Mouse (Mus musculus) intestine, embryonic 16.5 days (tissue): ENCODE measurements at regions not wholly inside any gene's neighbourhood (a gene's known extent, or its start where the extent isn't known, plus 50 kb on each side); places are given as distances from the start of the nearest gene placed in this dataset.

Source experiments
- ATAC-seq: fragments of 200-750 bp; cut with Nextera tagmentation; 2 replicates; pipeline ENCODE4 v1.8.0; 2017; ENCODE audit warnings: moderate TSS enrichment, moderate library complexity
- H3K27ac ChIP-seq: fragments of 300-500 bp; sonication (generic); 2 replicates; pipeline ENCODE4 v1.5.1; 2014; ENCODE audit warnings: mild to moderate bottlenecking, low read length
- H3K27me3 ChIP-seq: fragments of 300-500 bp; sonication (generic); replicated peaks from 2 replicates; pipeline ENCODE4 v1.6.1; 2014; ENCODE audit warnings: low read length, control low read depth, mixed read lengths; ENCODE audit not compliant: control insufficient read depth, insufficient read depth
- H3K36me3 ChIP-seq: fragments of 300-500 bp; sonication (generic); 2 replicates; pipeline ENCODE4 v1.6.1; 2014; ENCODE audit warnings: low read length, control low read depth; ENCODE audit not compliant: control insufficient read depth, insufficient read depth
- H3K4me1 ChIP-seq: fragments of 300-500 bp; sonication (generic); 2 replicates; pipeline ENCODE4 v1.6.1; 2014; ENCODE audit warnings: low read length, control low read depth, mixed read lengths; ENCODE audit not compliant: control insufficient read depth, insufficient read depth
- H3K4me2 ChIP-seq: fragments of 300-500 bp; sonication (generic); 2 replicates; pipeline ENCODE4 v1.6.1; 2014; ENCODE audit warnings: low read depth, low read length, control low read depth
- H3K4me3 ChIP-seq: fragments of 300-500 bp; sonication (generic); 2 replicates; pipeline ENCODE4 v1.5.1; 2014; ENCODE audit warnings: mild to moderate bottlenecking, low read length
- H3K9ac ChIP-seq: fragments of 300-500 bp; sonication (generic); 2 replicates; pipeline ENCODE4 v1.6.1; 2014; ENCODE audit warnings: low read depth, low read length
- H3K9me3 ChIP-seq: fragments of 300-500 bp; sonication (generic); 2 replicates; pipeline ENCODE4 v1.6.1; 2016; ENCODE audit warnings: low read length, control low read depth; ENCODE audit not compliant: control insufficient read depth
- WGBS: fragments of 180-500 bp; shearing (Covaris S2); extraction: QIAGEN DNeasy Blood & Tissue Kit; methylation state at CpG from one replicate; pipeline ENCODE4 v1.1.7; 2014; 5-methylcytosine and 5-hydroxymethylcytosine counted together

DNA sequence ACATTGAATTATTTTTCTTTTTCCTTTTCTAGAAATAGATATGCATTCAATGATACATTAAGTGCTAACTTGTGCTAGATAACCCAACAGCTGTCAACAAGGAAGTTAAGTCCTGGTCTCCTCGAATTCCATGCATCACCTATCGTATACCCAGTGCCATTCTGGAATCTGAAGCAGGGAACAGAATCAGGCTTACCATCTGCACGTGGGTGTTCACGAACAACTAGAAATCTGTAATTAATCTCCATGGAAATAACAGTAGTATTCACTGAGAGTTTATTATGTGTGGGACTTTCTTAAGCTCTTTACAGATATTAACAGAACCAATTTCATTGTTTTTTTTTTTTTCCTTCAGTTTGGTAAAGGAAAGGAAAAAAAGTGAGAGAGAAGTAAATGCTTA lies 701.4 kb upstream of the Tmpo start:
- no peaks in the 10 kb centered on the region for H3K4me1 ChIP-seq
- H3K27me3 ChIP-seq = no peaks in the 10 kb centered on the region
- no peak overlapping the region for H3K4me2 ChIP-seq
- H3K9me3 ChIP-seq = no peaks in the 10 kb centered on the region
- no peak overlapping the region for H3K4me3 ChIP-seq
- H3K27ac ChIP-seq = no peak overlapping the region
- no peaks in the 10 kb centered on the region for H3K36me3 ChIP-seq
- ATAC-seq = no peak
- WGBS = 82% methylated on average over 4 of the region's 4 CpGs
- H3K9ac ChIP-seq = no peak overlapping the region

DNA sequence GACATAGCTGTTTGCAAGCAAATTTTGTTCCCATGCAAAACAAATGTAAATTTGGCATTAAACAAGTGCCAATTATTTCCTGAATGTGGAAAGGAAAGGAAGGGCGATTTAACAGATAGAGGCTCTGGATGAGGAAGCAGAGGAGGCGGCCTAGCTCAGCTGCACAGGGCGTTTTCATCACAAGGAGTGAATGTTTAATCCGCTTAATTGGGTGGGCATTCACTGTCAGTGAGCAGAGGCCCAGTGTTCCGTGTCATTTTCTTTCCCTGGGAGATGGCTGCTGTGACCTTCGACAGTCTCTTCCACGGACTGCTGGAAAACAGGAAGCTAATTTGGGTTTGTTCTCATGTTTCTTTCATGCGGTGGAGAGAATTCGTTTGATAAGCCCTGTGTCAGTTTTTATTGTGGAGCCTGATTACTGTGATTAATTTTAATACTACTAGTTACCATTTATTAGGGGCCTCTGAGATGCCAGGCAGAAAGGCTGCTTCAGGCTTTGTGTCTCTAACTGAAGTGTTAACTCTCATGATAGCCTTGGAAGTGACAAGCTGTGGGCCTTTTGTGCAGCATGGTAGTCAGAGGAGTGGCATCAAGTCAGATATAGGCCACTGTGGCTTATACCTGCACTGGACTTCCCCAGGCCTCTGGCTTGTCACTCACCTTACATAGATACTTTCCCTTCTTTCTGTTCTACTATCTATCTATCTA lies 700.6 kb upstream of the Tmpo start:
- H3K27me3 ChIP-seq = no peaks in the 10 kb centered on the region
- ATAC-seq = no peak
- no peak overlapping the region for H3K27ac ChIP-seq
- H3K4me3 ChIP-seq = no peak overlapping the region
- no peak overlapping the region for H3K4me2 ChIP-seq
- no peaks in the 10 kb centered on the region for H3K36me3 ChIP-seq
- no peaks in the 10 kb centered on the region for H3K9me3 ChIP-seq
- WGBS = 53% methylated on average over 9 of the region's 9 CpGs
- no peak overlapping the region for H3K9ac ChIP-seq
- no peaks in the 10 kb centered on the region for H3K4me1 ChIP-seq

DNA sequence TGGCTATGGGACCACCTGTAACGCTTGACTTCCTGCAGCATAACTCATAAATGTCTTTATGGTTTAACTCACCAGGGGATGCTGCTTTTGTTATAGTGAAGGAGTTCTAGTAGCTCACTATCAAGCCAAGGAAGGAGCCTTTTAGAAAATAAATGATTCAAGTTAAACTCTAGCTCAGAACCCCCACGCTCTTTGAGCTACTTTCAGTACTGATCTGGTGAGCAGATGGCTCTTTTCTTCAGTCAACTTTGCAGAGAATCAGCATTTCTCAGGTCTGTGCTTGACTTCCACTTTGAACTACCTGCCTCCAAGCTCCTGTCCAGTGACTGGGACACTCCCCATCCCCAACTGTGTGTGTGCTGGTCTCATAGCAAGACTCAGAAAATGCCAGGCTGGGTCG lies 694.3 kb upstream of the Tmpo start:
- Histone ChIP-seq H3K4me3 (no peak overlapping the region), H3K4me1 (no peaks in the 10 kb centered on the region), H3K4me2 (no peak overlapping the region), H3K27ac (no peak overlapping the region), H3K9ac (no peak overlapping the region), H3K9me3 (no peaks in the 10 kb centered on the region), H3K27me3 (no peaks in the 10 kb centered on the region), H3K36me3 (no peaks in the 10 kb centered on the region)
- WGBS = 78% methylated on average over 3 of the region's 3 CpGs
- no peak for ATAC-seq

DNA sequence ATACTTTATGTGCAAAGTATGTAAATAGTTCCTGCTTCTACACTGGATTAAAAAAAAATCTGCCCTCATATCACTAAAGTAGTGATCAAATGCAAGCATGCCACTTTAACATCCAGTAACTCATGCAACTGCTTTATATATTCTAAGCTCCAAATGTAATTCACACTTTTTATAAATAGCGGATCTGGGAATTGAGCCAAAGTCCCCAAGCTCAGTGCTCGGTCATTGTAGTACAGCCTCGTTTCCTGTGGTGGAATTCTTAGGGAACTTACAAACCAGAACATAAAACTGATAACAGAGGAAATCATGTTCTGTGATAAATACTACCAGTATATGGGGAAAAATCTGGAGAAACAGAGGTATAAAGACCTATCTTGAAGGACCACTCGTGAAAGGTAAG lies 690.1 kb upstream of the Tmpo start:
- H3K27ac ChIP-seq = no peak overlapping the region
- H3K27me3 ChIP-seq = no peaks in the 10 kb centered on the region
- H3K36me3 ChIP-seq = no peaks in the 10 kb centered on the region
- no peak overlapping the region for H3K4me3 ChIP-seq
- no peak overlapping the region for H3K9ac ChIP-seq
- no peaks in the 10 kb centered on the region for H3K4me1 ChIP-seq
- H3K9me3 ChIP-seq = no peaks in the 10 kb centered on the region
- WGBS = 54% methylated on average over 4 of the region's 4 CpGs
- ATAC-seq = no peak
- H3K4me2 ChIP-seq = no peak overlapping the region

DNA sequence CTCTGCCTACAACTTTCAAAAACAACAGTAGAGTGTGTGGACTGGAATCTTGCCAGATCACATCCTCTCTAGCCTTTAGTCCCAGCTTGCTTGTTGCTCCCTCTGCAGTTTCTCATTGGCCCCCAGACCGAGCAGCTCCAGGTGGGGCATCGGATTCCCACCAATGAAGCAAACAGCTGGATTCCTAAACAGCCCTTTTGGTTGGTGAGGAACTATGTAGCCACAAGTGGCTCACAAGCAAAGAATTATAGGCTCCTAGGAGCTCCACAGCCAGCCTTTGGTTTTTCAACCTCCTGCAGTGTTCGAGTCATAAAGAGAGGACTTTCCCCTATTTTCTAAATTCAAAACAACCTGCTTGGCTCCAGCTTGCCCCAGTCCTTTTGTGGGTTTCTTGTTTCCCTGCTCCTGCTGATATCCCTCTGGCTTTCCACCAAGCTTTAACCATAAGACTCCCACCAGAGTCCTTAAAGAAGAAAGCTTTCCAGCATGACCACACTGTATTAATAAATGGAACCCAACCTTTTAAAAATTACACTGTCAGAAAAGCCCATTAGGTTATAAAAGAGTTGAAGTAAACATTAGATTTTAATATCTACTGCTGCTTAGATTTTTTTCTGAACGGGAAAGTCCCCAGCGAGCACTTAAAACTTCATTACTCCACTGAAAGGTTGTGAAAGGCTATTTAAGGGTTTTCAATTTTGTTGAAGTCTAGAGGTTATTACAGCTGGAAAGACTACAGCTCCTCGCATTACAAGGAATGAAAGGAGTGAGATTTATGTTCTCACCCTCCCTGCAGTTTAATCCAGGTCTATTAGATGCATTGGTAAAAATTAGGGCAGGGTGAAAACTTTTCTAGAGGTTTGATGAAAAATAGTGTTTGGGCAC lies 677.8 kb upstream of the Tmpo start:
- H3K9me3 ChIP-seq = no peaks in the 10 kb centered on the region
- H3K4me3 ChIP-seq = no peak overlapping the region
- no peak overlapping the region for H3K27ac ChIP-seq
- 47% methylated on average over 6 of the region's 6 CpGs for WGBS
- no peak for ATAC-seq
- no peaks in the 10 kb centered on the region for H3K27me3 ChIP-seq
- H3K36me3 ChIP-seq = no peaks in the 10 kb centered on the region
- no peak overlapping the region for H3K9ac ChIP-seq
- no peak overlapping the region for H3K4me2 ChIP-seq
- H3K4me1 ChIP-seq = no peaks in the 10 kb centered on the region

DNA sequence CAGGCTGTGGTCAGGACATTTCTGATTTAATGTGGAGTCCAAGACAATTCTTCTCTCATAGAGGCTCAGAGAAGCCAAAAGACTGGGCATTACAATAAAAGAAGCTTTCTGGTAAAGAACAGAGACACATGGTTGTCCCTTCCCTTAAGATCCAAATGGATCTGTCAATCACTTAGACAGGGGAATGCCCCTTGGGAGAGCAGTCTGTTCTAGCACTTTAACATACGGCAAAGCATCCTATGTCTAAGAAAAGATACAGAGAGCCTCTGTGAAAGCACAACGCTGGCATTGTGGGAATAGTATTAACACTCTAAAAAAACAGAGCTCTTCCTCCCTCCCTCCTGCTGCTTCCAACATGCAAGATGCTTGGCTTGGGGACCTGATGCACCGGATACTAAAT lies 646.0 kb upstream of the Tmpo start:
- no peaks in the 10 kb centered on the region for H3K9me3 ChIP-seq
- no peak overlapping the region for H3K4me2 ChIP-seq
- no peaks in the 10 kb centered on the region for H3K4me1 ChIP-seq
- WGBS = 77% methylated on average over 3 of the region's 3 CpGs
- no peak for ATAC-seq
- H3K36me3 ChIP-seq = no peaks in the 10 kb centered on the region
- no peak overlapping the region for H3K4me3 ChIP-seq
- no peaks in the 10 kb centered on the region for H3K27me3 ChIP-seq
- no peak overlapping the region for H3K27ac ChIP-seq
- no peak overlapping the region for H3K9ac ChIP-seq

DNA sequence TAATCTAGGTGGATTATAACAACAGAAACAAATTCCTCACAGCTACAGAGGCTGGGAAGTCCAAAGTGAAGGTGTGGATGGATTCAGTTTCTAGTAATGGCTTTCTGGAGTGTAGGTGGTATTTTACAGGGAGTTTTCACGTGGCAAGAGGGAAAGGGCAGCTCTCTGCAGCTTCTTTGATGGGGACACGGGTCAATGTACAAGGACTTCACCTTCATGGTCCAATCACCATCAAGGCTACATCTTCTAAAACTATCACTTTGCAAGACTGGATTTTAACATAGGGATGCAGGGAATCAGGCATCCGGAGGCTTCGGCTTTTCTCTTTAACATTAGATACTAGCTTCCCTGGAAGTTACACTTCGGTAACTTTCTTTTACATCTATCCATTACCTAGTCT lies 642.4 kb upstream of the Tmpo start:
- H3K27me3 ChIP-seq = no peaks in the 10 kb centered on the region
- 88% methylated on average over 5 of the region's 5 CpGs for WGBS
- no peak overlapping the region for H3K4me3 ChIP-seq
- H3K27ac ChIP-seq = no peak overlapping the region
- H3K4me2 ChIP-seq = no peak overlapping the region
- H3K9ac ChIP-seq = no peak overlapping the region
- no peaks in the 10 kb centered on the region for H3K36me3 ChIP-seq
- no peak for ATAC-seq
- H3K4me1 ChIP-seq = no peaks in the 10 kb centered on the region
- H3K9me3 ChIP-seq = no peaks in the 10 kb centered on the region

DNA sequence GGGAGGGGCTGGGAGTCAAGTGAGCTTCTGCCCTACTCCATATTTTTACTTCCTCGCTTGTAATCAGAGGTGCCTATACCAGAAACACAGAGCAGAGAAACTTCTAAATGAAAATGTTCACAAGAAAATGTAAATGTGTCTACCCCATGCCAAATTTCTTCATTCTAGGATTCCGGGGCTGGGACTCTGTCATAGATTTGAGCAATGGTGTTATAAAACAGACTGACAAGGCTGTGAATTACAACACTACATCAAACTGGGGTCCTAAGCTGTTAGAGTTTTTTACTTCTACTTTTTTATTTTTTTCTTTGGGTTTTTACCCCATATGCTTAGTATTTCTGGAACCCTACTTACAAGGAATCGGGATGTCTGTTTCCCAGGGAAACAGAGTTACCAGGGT lies 623.8 kb upstream of the Tmpo start:
- ATAC-seq = no peak
- no peak overlapping the region for H3K4me2 ChIP-seq
- H3K27me3 ChIP-seq = no peaks in the 10 kb centered on the region
- no peaks in the 10 kb centered on the region for H3K9me3 ChIP-seq
- WGBS = 64% methylated on average over 3 of the region's 3 CpGs
- H3K36me3 ChIP-seq = no peaks in the 10 kb centered on the region
- H3K4me3 ChIP-seq = no peak overlapping the region
- H3K4me1 ChIP-seq = no peaks in the 10 kb centered on the region
- H3K27ac ChIP-seq = no peak overlapping the region
- H3K9ac ChIP-seq = no peak overlapping the region
